Mouse (Mus musculus) megakaryocyte, embryonic 14.5 days (primary cell): ENCODE measurements at regions not wholly inside any gene's neighbourhood (a gene's known extent, or its start where the extent isn't known, plus 50 kb on each side); places are given as distances from the start of the nearest gene placed in this dataset.

Experiments used
- FLI1 ChIP-seq: IDR thresholded peaks from 2 replicates; pipeline ENCODE4 v1.6.1; 2012; ENCODE audit warnings: low read length, inconsistent platforms, mixed read lengths
- GATA1 ChIP-seq: IDR thresholded peaks from 3 replicates; pipeline ENCODE4 v1.6.1; 2012; ENCODE audit warnings: mixed read lengths, low read length, inconsistent platforms, borderline replicate concordance

DNA sequence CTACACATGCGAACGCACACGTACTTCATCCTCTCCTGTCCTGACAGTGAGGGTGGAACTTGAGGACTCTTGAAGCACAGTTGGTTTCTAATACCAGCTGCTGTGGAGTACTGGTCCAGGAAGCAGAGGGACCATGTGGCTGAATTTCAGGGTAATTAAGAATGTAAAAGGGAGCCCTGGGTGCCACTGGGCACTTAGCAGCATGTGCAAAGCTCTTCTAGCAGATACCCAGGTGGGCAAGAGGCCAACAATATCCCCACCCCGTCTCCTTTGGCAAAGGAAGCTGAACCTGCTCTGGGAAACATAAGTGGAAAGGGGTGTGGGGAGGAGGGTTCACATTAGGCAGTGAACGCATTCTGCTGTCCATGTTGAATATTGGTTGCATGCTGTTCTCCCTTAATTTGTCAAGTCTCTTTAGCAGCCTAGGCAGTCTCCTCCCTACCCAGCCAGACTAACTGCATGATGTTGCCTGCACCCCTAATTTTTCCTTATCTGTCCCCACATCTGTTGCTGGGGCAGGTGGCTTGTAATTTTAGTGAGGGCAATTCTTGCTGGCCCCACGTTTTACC is 369.6 kb downstream of the Sorl1 start:
- TF ChIP-seq GATA1 (no peak), FLI1 (no peak)
